Mouse (Mus musculus) midbrain, embryonic 11.5 days (tissue): ENCODE results near the gene Sugct. TPM values are rescaled to one million over a fixed set of nuclear protein-coding genes. Genes with fewer than 3 reads are reported as not detected.
"Not testable (repeated sequence)": the region's sequence is repeated elsewhere in the genome, so short reads cannot be mapped to it uniquely, and the experiment has no call there.

Source experiments
- ATAC-seq: fragments of 200-750 bp; cut with Nextera tagmentation; 2 replicates; pipeline ENCODE4 v1.8.0; 2017; ENCODE audit warnings: moderate TSS enrichment, moderate library complexity; ENCODE audit not compliant: low FRiP score
- DNase-seq: peaks from one replicate; pipeline ENCODE4 v3.0.0; 2015; ENCODE audit warnings: low spot score; ENCODE audit errors: missing footprints
- H3K27ac ChIP-seq: fragments of 300-500 bp; sonication (generic); 2 replicates; pipeline ENCODE4 v1.5.1; 2014; ENCODE audit warnings: low read depth, low read length
- H3K27me3 ChIP-seq: fragments of 300-500 bp; sonication (generic); 2 replicates; pipeline ENCODE4 v1.6.1; 2014; ENCODE audit warnings: mild to moderate bottlenecking, low read length, moderate library complexity, mixed read lengths; ENCODE audit not compliant: control insufficient read depth, insufficient read depth
- H3K36me3 ChIP-seq: fragments of 300-500 bp; sonication (generic); 2 replicates; pipeline ENCODE4 v1.6.1; 2014; ENCODE audit warnings: mild to moderate bottlenecking, low read length, moderate library complexity, mixed read lengths; ENCODE audit not compliant: control insufficient read depth, insufficient read depth
- H3K4me1 ChIP-seq: fragments of 300-500 bp; sonication (generic); 2 replicates; pipeline ENCODE4 v1.6.1; 2014; ENCODE audit warnings: low read length; ENCODE audit not compliant: control insufficient read depth, insufficient read depth
- H3K4me2 ChIP-seq: fragments of 300-500 bp; sonication (generic); 2 replicates; pipeline ENCODE4 v1.6.1; 2014; ENCODE audit warnings: mild to moderate bottlenecking, moderate library complexity
- H3K4me3 ChIP-seq: fragments of 300-500 bp; sonication (generic); 2 replicates; pipeline ENCODE4 v1.5.1; 2014; ENCODE audit warnings: low read depth, low read length
- H3K9ac ChIP-seq: fragments of 300-500 bp; sonication (generic); 2 replicates; pipeline ENCODE4 v1.6.1; 2014; ENCODE audit warnings: low read length
- H3K9me3 ChIP-seq: fragments of 300-500 bp; sonication (generic); 2 replicates; pipeline ENCODE4 v1.6.1; 2016; ENCODE audit warnings: low read length; ENCODE audit not compliant: control insufficient read depth
- WGBS: fragments of 180-500 bp; shearing (Covaris S2); extraction: QIAGEN DNeasy Blood & Tissue Kit; methylation state at CpG from one replicate; pipeline ENCODE4 v1.1.7; 2014; 5-methylcytosine and 5-hydroxymethylcytosine counted together
- polyA plus RNA-seq: library from polyadenylated mRNA; unstranded; fragments of >200 nt; fragmentation: Nextera tagmentation; extraction: Ambion mirVana; gene quantifications from 2 replicates; pipeline ENCODE4 v1.2.1, GENCODE M21; 2014

Sugct gene
- polyA plus RNA-seq, 1 experiment from 2014 or later, result 3.3 TPM

DNA sequence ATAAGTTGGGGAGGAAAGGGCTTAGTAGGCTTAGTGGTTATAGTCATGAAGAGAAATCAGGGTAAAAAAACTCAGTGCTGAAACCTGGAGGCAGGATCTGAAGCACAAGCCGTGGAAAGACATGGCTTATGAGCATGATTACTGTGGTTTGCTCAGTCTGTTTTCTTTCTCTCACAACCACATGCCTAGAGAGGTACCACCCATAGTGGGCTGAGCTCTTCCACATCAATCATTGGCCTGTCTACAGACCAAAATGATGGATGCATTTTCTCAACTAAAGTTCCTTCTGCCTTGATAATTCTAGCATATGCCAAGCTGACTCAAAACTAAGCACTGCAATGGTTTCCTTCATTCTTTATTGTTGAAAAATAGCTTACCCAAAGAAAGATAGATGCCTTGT lies 817.3 kb downstream of the Sugct start:
- DNase-seq, result no peak
- Histone ChIP-seq H3K36me3 (no peaks in the 10 kb centered on the region), H3K27me3 (no peaks in the 10 kb centered on the region), H3K27ac (no peak overlapping the region), H3K4me1 (no peaks in the 10 kb centered on the region), H3K9me3 (no peaks in the 10 kb centered on the region), H3K4me3 (no peak overlapping the region), H3K4me2 (no peak overlapping the region), H3K9ac (no peak overlapping the region)
- WGBS, result 89% methylated on average over 1 of the region's 1 CpGs
- no peak for ATAC-seq

- Histone ChIP-seq H3K27ac (no peak overlapping the region), H3K9ac (no peak overlapping the region), H3K27me3 (no peaks in the 10 kb centered on the region), H3K4me1 (no peaks in the 10 kb centered on the region), H3K9me3 (no peaks in the 10 kb centered on the region), H3K36me3 (no peaks in the 10 kb centered on the region), H3K4me2 (no peak overlapping the region), H3K4me3 (no peak overlapping the region)
- WGBS, result 70% methylated on average over 2 of the region's 2 CpGs
- DNase-seq (no peak), ATAC-seq (no peak)
Measured at GRCm38 (mm10) chr13:16859986-16860385, 835.4 kb downstream of the Sugct start.

DNA sequence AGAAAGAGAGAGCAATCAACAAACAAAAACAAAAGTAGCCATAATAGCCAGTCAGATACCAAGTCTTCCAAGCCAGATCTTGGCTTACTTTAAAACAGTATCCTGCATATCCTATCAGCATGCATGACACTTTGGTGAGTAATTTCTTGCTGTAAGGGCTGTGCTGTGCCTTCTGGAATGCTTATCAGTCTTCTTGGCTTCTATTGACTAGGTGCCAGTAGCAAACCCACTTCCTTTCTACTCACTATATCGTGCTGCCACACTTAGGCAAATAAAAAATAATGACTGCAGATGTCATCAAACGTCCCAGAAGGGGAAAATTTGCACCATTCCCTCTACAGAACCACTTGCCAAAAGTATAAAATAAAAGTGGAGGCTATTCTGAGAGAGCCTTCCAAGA lies 848.1 kb downstream of the Sugct start:
- Histone ChIP-seq H3K4me2 (no peak overlapping the region), H3K36me3 (no peaks in the 10 kb centered on the region), H3K9me3 (no peaks in the 10 kb centered on the region), H3K27me3 (no peaks in the 10 kb centered on the region), H3K4me3 (no peak overlapping the region), H3K27ac (no peak overlapping the region), H3K4me1 (no peaks in the 10 kb centered on the region), H3K9ac (no peak overlapping the region)
- DNase-seq (no peak), ATAC-seq (no peak)
- WGBS, result 73% methylated on average over 2 of the region's 2 CpGs

- Histone ChIP-seq H3K4me2 (no peak overlapping the region), H3K9me3 (no peaks in the 10 kb centered on the region), H3K4me1 (no peaks in the 10 kb centered on the region), H3K36me3 (no peaks in the 10 kb centered on the region), H3K9ac (no peak overlapping the region), H3K27me3 (no peaks in the 10 kb centered on the region), H3K4me3 (no peak overlapping the region), H3K27ac (no peak overlapping the region)
- ATAC-seq (no peak), DNase-seq (no peak)
- WGBS, result 95% methylated on average over 1 of the region's 1 CpGs
Measured at GRCm38 (mm10) chr13:16840994-16841393, 854.4 kb downstream of the Sugct start.

DNA sequence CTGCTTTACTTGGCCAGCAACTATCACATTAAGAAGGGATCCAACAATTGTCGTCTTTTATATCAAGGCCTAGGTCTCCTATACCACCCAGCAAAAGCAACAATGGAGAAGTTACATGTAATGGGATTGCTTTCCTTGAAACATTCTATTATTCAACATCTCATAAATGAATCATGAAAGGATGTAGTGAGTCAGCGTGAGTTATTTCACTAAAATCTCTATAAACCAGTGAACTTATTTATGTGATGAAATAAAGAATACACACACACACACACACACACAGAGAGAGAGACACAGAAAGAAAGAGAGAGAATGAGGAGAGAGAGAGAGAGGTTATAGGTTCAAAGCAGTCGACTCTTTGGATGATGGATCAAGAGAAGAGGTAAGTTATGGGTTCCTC lies 856.9 kb downstream of the Sugct start:
- Histone ChIP-seq H3K9ac (no peak overlapping the region), H3K36me3 (no peaks in the 10 kb centered on the region), H3K4me3 (no peak overlapping the region), H3K9me3 (no peaks in the 10 kb centered on the region), H3K4me2 (no peak overlapping the region), H3K27ac (no peak overlapping the region), H3K27me3 (no peaks in the 10 kb centered on the region), H3K4me1 (no peaks in the 10 kb centered on the region)
- ATAC-seq, result no peak
- 88% methylated on average over 3 of the region's 3 CpGs for WGBS
- DNase-seq, result no peak

GRCm38 (mm10) chr13:16835111-16835510 lies 860.2 kb downstream of the Sugct start:
- H3K4me2 ChIP-seq, result no peak overlapping the region
- DNase-seq (no peak), ATAC-seq (no peak)
- H3K27me3 ChIP-seq, result no peaks in the 10 kb centered on the region
- H3K9ac ChIP-seq, result no peak overlapping the region
- no peak overlapping the region for H3K4me3 ChIP-seq
- no peaks in the 10 kb centered on the region for H3K4me1 ChIP-seq
- no peaks in the 10 kb centered on the region for H3K9me3 ChIP-seq
- H3K36me3 ChIP-seq, result no peaks in the 10 kb centered on the region
- no peak overlapping the region for H3K27ac ChIP-seq
- WGBS, result 61% methylated on average over 2 of the region's 2 CpGs

DNA sequence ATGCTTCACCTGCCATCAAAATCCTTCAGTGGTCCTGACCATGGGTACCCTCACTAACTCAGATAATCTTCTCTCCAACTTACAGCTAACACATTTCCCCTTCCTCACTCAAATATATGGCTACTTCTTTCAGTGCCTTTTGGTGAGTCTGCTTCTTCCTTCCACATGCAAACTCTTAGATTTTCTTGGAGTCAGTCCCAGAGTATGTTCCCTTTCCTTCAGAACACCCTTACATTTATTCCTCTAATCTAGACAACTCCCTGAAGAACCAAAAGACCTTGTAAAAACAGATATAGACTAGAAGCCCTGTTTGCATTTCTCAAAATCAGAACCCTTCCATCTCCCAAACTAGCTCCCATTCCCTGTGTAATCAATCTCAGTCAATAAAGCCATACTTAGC lies 862.3 kb downstream of the Sugct start:
- Histone ChIP-seq H3K9ac (no peak overlapping the region), H3K4me2 (no peak overlapping the region), H3K4me1 (no peaks in the 10 kb centered on the region), H3K27ac (no peak overlapping the region), H3K36me3 (no peaks in the 10 kb centered on the region), H3K27me3 (no peaks in the 10 kb centered on the region), H3K4me3 (no peak overlapping the region), H3K9me3 (no peaks in the 10 kb centered on the region)
- no peak for DNase-seq
- no peak for ATAC-seq

DNA sequence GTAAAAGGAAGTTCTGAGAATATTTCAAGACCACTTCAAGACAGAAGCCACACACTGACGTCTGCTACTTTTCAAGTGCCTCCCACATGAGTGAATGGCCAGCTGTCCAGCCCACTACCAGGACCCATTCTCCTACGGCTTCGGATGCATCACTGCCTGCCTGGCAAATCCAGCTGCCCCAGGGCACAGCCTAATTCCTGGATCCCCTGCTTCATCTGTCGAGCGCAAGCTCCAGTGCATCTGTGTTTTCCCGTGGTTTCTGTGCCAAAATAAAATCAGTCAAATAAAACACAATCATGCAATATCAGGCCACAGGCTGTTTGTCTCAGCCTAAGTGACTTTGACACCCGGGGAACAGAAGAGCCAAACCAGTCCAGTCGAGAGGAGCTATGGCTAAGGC lies 863.5 kb downstream of the Sugct start:
- Histone ChIP-seq H3K4me2 (no peak overlapping the region), H3K36me3 (no peaks in the 10 kb centered on the region), H3K27me3 (no peaks in the 10 kb centered on the region), H3K9ac (no peak overlapping the region), H3K27ac (no peak overlapping the region), H3K4me1 (no peaks in the 10 kb centered on the region), H3K4me3 (no peak overlapping the region), H3K9me3 (no peaks in the 10 kb centered on the region)
- WGBS, result 86% methylated on average over 8 of the region's 8 CpGs
- ATAC-seq, result no peak
- DNase-seq, result no peak

DNA sequence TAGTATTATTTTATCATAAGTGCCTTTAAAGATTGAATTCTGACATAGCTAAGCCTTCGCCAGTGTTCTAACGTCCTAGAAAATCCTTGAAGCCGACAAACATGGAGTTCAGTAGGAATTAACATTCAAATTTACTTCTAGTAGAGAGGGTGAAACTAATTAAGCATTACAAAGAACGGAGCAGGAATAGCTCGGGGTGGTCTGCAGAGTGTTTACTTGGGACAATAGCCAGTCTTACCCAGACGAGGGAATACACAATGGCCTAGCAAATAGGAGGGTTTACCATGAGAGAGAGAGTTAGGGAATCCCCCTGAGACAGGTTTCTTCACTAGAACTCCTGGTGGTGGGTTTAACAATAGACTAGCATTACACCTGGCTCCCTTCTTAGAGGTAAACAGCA lies 865.1 kb downstream of the Sugct start:
- not testable (repeated sequence) for H3K9me3 ChIP-seq, H3K9ac ChIP-seq, H3K4me2 ChIP-seq, H3K27me3 ChIP-seq, H3K36me3 ChIP-seq, ATAC-seq, H3K4me3 ChIP-seq, H3K4me1 ChIP-seq, H3K27ac ChIP-seq, DNase-seq
- 34% methylated on average over 6 of the region's 6 CpGs for WGBS

- DNase-seq (no peak), ATAC-seq (no peak)
Measured at GRCm38 (mm10) chr13:16829589-16829988, 865.8 kb downstream of the Sugct start.

More at GRCm38 (mm10) chr13:16829589-16829988, 865.8 kb downstream of the Sugct start:
- Histone ChIP-seq H3K9me3 (no peaks in the 10 kb centered on the region), H3K27me3 (no peaks in the 10 kb centered on the region), H3K4me3 (no peak overlapping the region), H3K36me3 (no peaks in the 10 kb centered on the region), H3K9ac (no peak overlapping the region), H3K27ac (no peak overlapping the region), H3K4me2 (no peak overlapping the region), H3K4me1 (no peaks in the 10 kb centered on the region)
- WGBS, result 73% methylated on average over 2 of the region's 2 CpGs
